Mouse (Mus musculus): ENCODE measurements around the gene Itk.

DNA sequence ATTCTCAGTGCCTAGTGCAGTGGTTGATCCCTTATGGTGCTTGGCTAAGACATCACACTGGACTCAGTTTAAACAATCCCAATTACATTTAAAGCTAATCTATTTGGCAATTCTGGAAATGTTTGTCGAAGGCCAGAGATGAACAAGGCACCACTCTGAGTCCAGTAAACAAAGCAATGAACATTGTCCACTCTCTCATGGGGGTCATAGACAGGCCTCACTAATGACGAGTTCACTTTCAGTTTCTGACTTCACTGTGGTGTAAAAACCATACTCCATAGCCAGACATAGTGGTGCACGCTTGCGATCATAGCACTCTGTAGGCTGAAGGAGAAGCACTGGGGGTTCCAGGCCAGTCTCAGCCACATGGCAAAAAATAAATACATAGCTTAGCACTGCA, 18.9 kb downstream of the Itk start:
- TF ChIP-seq POLR2A (IDR thresholded peaks at IDR 0.05; ENCODE audit: borderline replicate concordance, extremely low read depth, insufficient read depth, insufficient read length, poor library complexity, severe bottlenecking), result no peak
- TF ChIP-seq CTCF (IDR thresholded peaks at IDR 0.05; ENCODE audit: borderline replicate concordance, extremely low read depth, insufficient read depth, insufficient read length), result no peak
